Mouse (Mus musculus): ENCODE results near the gene Bicra. TPM values are rescaled to one million over a fixed set of nuclear protein-coding genes. Genes with fewer than 3 reads are reported as not detected.
A peak's percentile ranks its signal among the peaks of the same experiment; 100 is the strongest.

Gene Bicra
- polyA plus RNA-seq, 1 experiment from 2014 or later: 1.6 TPM

- no peak overlapping the region for H3K4me2 ChIP-seq (replicated peaks; ENCODE audit: low read depth)
- H3K27ac ChIP-seq (ENCODE audit: low read depth, low read length): no peak overlapping the region
- no peaks in the 10 kb centered on the region for H3K9me3 ChIP-seq (ENCODE audit: control insufficient read depth)
- no peak overlapping the region for H3K9ac ChIP-seq (ENCODE audit: low read depth, low read length)
- H3K36me3 ChIP-seq (ENCODE audit: control insufficient read depth, insufficient read depth): 0 out of 2 replicates have a peak, but pooled peaks cover 3% of the 10 kb centered on the region
- 84% methylated on average over 6 of the region's 6 CpGs for WGBS
- ATAC-seq: peak; percentile 41; the same call in 1 of the 2 replicates
- no peaks in the 10 kb centered on the region for H3K27me3 ChIP-seq (replicated peaks; ENCODE audit: control insufficient read depth, insufficient read depth, low read length)
- TF ChIP-seq CTCF (IDR thresholded peaks at IDR 0.05; ENCODE audit: low read depth): no peak
- H3K4me1 ChIP-seq (replicated peaks; ENCODE audit: control insufficient read depth, insufficient read depth, low read length): peaks cover 4% of the 10 kb centered on the region
- H3K4me3 ChIP-seq (ENCODE audit: low read depth, low read length): no peak overlapping the region
These were observed 10.7 kb downstream of the Bicra start for GRCm38 (mm10) chr7:16036972-16037371.

- peak; percentile 60 for ATAC-seq
- no peak overlapping the region for H3K9ac ChIP-seq (ENCODE audit: low read depth, low read length)
- no peak overlapping the region for H3K4me3 ChIP-seq (ENCODE audit: low read depth, low read length)
- H3K27ac ChIP-seq (ENCODE audit: low read depth, low read length): no peak overlapping the region
- WGBS: 75% methylated on average over 8 of the region's 8 CpGs
- no peaks in the 10 kb centered on the region for H3K9me3 ChIP-seq (ENCODE audit: control insufficient read depth)
- peaks cover 4% of the 10 kb centered on the region for H3K4me1 ChIP-seq (replicated peaks; ENCODE audit: control insufficient read depth, insufficient read depth, low read length)
- no peak for TF ChIP-seq CTCF (IDR thresholded peaks at IDR 0.05; ENCODE audit: low read depth)
- H3K4me2 ChIP-seq (replicated peaks; ENCODE audit: low read depth): no peak overlapping the region
- no peaks in the 10 kb centered on the region for H3K27me3 ChIP-seq (replicated peaks; ENCODE audit: control insufficient read depth, insufficient read depth, low read length)
- H3K36me3 ChIP-seq (ENCODE audit: control insufficient read depth, insufficient read depth): 0 out of 2 replicates have a peak, but pooled peaks cover 6% of the 10 kb centered on the region
These were observed 13.9 kb downstream of the Bicra start for GRCm38 (mm10) chr7:16033580-16034461.

- peak; percentile 80 for ATAC-seq
- no peaks in the 10 kb centered on the region for H3K27me3 ChIP-seq (replicated peaks; ENCODE audit: control insufficient read depth, insufficient read depth, low read length)
- no peaks in the 10 kb centered on the region for H3K9me3 ChIP-seq (ENCODE audit: control insufficient read depth)
- H3K4me3 ChIP-seq (ENCODE audit: low read depth, low read length): no peak overlapping the region
- peaks cover 4% of the 10 kb centered on the region for H3K4me1 ChIP-seq (replicated peaks; ENCODE audit: control insufficient read depth, insufficient read depth, low read length)
- H3K36me3 ChIP-seq (ENCODE audit: control insufficient read depth, insufficient read depth): 0 out of 2 replicates have a peak, but pooled peaks cover 6% of the 10 kb centered on the region
- peak overlapping the region; percentile 17; the same call in 1 of the 2 replicates for H3K4me2 ChIP-seq (replicated peaks; ENCODE audit: low read depth)
- H3K27ac ChIP-seq (ENCODE audit: low read depth, low read length): 0 out of 2 replicates have a peak overlapping the region, but pooled peaks have one; percentile 16
- no peak overlapping the region for H3K9ac ChIP-seq (ENCODE audit: low read depth, low read length)
- 56% methylated on average over 1 of the region's 1 CpGs for WGBS
- TF ChIP-seq CTCF (IDR thresholded peaks at IDR 0.05; ENCODE audit: low read depth): no peak
These were observed 14.7 kb downstream of the Bicra start for GRCm38 (mm10) chr7:16033059-16033458.

GRCm38 (mm10) chr7:16031072-16031471 lies 16.6 kb downstream of the Bicra start:
- Histone ChIP-seq H3K27ac (ENCODE audit: low read depth, low read length) (no peak overlapping the region), H3K4me2 (replicated peaks; ENCODE audit: low read depth) (no peak overlapping the region), H3K27me3 (replicated peaks; ENCODE audit: control insufficient read depth, insufficient read depth, low read length) (no peaks in the 10 kb centered on the region), H3K4me1 (replicated peaks; ENCODE audit: control insufficient read depth, insufficient read depth, low read length) (peaks cover 4% of the 10 kb centered on the region), H3K36me3 (ENCODE audit: control insufficient read depth, insufficient read depth) (0 out of 2 replicates have a peak, but pooled peaks cover 6% of the 10 kb centered on the region), H3K4me3 (ENCODE audit: low read depth, low read length) (no peak overlapping the region), H3K9me3 (ENCODE audit: control insufficient read depth) (no peaks in the 10 kb centered on the region), H3K9ac (ENCODE audit: low read depth, low read length) (no peak overlapping the region)
- no peak for ATAC-seq
- WGBS: 86% methylated on average over 4 of the region's 4 CpGs
- TF ChIP-seq CTCF (IDR thresholded peaks at IDR 0.05; ENCODE audit: low read depth): peak; percentile 27; the same call in 1 of the 2 replicates

- ATAC-seq: no peak
- no peaks in the 10 kb centered on the region for H3K9me3 ChIP-seq (ENCODE audit: control insufficient read depth)
- no peak overlapping the region for H3K4me3 ChIP-seq (ENCODE audit: low read depth, low read length)
- H3K9ac ChIP-seq (ENCODE audit: low read depth, low read length): no peak overlapping the region
- WGBS: 80% methylated on average over 6 of the region's 6 CpGs
- peak; percentile 40 for TF ChIP-seq CTCF (IDR thresholded peaks at IDR 0.05; ENCODE audit: low read depth)
- H3K27me3 ChIP-seq (replicated peaks; ENCODE audit: control insufficient read depth, insufficient read depth, low read length): no peaks in the 10 kb centered on the region
- H3K36me3 ChIP-seq (ENCODE audit: control insufficient read depth, insufficient read depth): 0 out of 2 replicates have a peak, but pooled peaks cover 6% of the 10 kb centered on the region
- H3K4me2 ChIP-seq (replicated peaks; ENCODE audit: low read depth): no peak overlapping the region
- no peaks in the 10 kb centered on the region; the same call in 1 of the 2 replicates for H3K4me1 ChIP-seq (replicated peaks; ENCODE audit: control insufficient read depth, insufficient read depth, low read length)
- no peak overlapping the region for H3K27ac ChIP-seq (ENCODE audit: low read depth, low read length)
These were observed 19.4 kb downstream of the Bicra start for GRCm38 (mm10) chr7:16028102-16028927.
